Mouse (Mus musculus) hindbrain, embryonic 15.5 days (tissue): ENCODE data around the gene Ccdc155. TPM values are rescaled to one million over a fixed set of nuclear protein-coding genes. Genes with fewer than 3 reads are reported as not detected.
"Not testable (repeated sequence)": the region's sequence is repeated elsewhere in the genome, so short reads cannot be mapped to it uniquely, and the experiment has no call there.

Experiments
- ATAC-seq: fragments of 200-750 bp; cut with Nextera tagmentation; 2 replicates; pipeline ENCODE4 v1.8.0; 2017; ENCODE audit warnings: low read depth, moderate number of reproducible peaks, moderate TSS enrichment; ENCODE audit not compliant: low FRiP score
- H3K27ac ChIP-seq: fragments of 300-500 bp; sonication (generic); replicated peaks from 2 replicates; pipeline ENCODE4 v1.5.1; 2015; ENCODE audit warnings: mild to moderate bottlenecking, inconsistent platforms
- H3K27me3 ChIP-seq: fragments of 300-500 bp; sonication (generic); 2 replicates; pipeline ENCODE4 v1.6.1; 2015; ENCODE audit warnings: control low read depth, inconsistent platforms
- H3K36me3 ChIP-seq: fragments of 300-500 bp; sonication (generic); 2 replicates; pipeline ENCODE4 v1.6.1; 2015; ENCODE audit warnings: control low read depth, inconsistent platforms
- H3K4me1 ChIP-seq: fragments of 300-500 bp; sonication (generic); replicated peaks from 2 replicates; pipeline ENCODE4 v1.6.1; 2015; ENCODE audit warnings: control low read depth, inconsistent platforms
- H3K4me2 ChIP-seq: fragments of 300-500 bp; sonication (generic); 2 replicates; pipeline ENCODE4 v1.6.1; 2015; ENCODE audit warnings: moderate library complexity, mild to moderate bottlenecking, inconsistent platforms
- H3K4me3 ChIP-seq: fragments of 300-500 bp; sonication (generic); 2 replicates; pipeline ENCODE4 v1.5.1; 2015; ENCODE audit warnings: mild to moderate bottlenecking, inconsistent platforms
- H3K9ac ChIP-seq: fragments of 300-500 bp; sonication (generic); 2 replicates; pipeline ENCODE4 v1.6.1; 2015; ENCODE audit warnings: inconsistent platforms
- H3K9me3 ChIP-seq: fragments of 300-500 bp; sonication (generic); 2 replicates; pipeline ENCODE4 v1.6.1; 2016; ENCODE audit warnings: control low read depth, inconsistent platforms
- WGBS: fragments of 180-500 bp; shearing (Covaris S2); methylation state at CpG from one replicate; pipeline ENCODE4 v1.1.7; 2015; 5-methylcytosine and 5-hydroxymethylcytosine counted together
- polyA plus RNA-seq: library from polyadenylated mRNA; unstranded; fragments of >200 nt; fragmentation: Nextera tagmentation; extraction: Ambion mirVana; gene quantifications from 2 replicates; pipeline ENCODE4 v1.2.1, GENCODE M21; 2015

Gene Ccdc155
- polyA plus RNA-seq, 1 experiment from 2014 or later: 0.57 TPM

DNA sequence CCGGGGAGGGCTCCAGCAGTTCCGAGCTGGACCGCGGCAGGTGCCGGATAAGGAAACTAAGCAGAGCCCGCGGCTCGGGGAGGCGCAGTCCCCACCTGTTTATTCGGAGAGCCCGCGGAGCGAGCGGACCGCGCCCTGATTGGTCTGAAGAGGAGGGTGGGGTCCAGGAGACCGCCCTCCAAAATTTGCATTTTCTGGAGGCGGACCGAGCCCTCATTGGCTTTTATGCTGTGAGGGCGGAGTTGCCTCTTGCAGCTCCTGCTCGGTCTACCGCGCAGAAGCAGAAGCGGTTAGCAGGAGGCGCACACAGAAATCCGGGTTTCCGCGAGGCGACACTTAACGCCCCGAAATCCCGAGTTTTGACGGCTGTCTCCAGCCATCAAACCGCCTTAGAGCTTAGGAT is 22.5 kb downstream of the Ccdc155 start:
- WGBS: under 1% methylated on average over 33 of the region's 34 CpGs
- no peaks in the 10 kb centered on the region for H3K36me3 ChIP-seq
- no peak overlapping the region for H3K27ac ChIP-seq
- peak overlapping the region; percentile 41 for H3K4me3 ChIP-seq
- H3K4me1 ChIP-seq: peaks cover 18% of the 10 kb centered on the region
- no peaks in the 10 kb centered on the region for H3K9me3 ChIP-seq
- peaks cover 89% of the 10 kb centered on the region for H3K27me3 ChIP-seq
- peak; percentile 86 for ATAC-seq
- H3K9ac ChIP-seq: no peak overlapping the region
- peak overlapping the region; percentile 67 for H3K4me2 ChIP-seq

DNA sequence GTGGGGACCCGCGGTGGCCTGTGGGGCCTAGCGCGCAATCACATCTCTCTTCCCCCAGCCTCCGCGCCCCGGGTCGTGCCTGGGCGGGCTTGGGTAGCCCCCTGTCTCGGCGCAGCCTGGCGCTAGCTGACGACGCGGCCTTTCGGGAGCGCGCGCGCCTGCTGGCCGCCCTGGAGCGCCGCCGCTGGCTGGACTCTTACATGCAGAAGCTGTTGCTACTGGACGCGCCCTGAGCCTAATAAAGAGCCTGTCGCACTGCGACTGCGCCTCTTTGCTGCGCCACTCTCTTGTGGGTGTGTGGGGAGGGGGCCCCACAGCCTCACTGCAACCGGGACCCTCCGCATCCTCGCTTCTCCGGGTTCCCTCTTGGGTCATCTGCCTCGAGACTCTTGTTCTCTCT is 23.2 kb downstream of the Ccdc155 start:
- H3K36me3 ChIP-seq: no peaks in the 10 kb centered on the region
- no peak for ATAC-seq
- peak overlapping the region; percentile 41 for H3K4me3 ChIP-seq
- H3K9me3 ChIP-seq: no peaks in the 10 kb centered on the region
- H3K4me1 ChIP-seq: peaks cover 19% of the 10 kb centered on the region
- 4% methylated on average over 29 of the region's 35 CpGs for WGBS
- H3K9ac ChIP-seq: no peak overlapping the region
- no peak overlapping the region for H3K27ac ChIP-seq
- peaks cover 94% of the 10 kb centered on the region for H3K27me3 ChIP-seq
- peak overlapping the region; percentile 67 for H3K4me2 ChIP-seq

DNA sequence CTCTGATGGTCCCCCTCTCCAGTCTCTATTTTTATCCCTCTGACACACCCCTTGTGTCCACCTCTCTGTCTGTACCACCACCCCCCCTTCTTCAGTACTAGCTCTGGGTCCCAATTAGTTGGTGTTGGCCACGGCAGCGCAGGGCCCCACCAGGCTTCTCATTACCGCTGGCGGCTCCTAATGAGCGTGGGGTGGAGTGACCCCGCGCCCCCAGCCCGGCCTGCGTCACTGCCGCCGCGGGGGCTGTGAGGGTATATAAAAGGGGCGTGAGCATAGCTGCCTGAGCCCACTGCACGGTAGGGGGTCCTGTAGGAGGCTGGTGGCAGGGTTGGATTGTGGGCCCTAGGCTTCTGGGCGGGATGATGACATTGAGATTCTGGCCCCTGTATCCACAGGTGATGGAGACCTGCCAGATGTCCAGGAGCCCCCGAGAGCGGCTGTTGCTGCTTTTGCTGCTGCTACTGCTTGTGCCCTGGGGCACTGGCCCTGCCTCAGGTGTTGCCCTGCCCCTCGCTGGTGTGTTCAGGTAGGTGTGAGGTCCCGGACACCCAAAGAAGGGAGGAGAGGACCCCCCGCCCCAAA is 23.7 kb downstream of the Ccdc155 start, which contains the start of gene Pth2:
Gene Pth2 (plus strand): TSS at position 100 of the 582 bp plus-strand sequence.
- H3K9me3 ChIP-seq: no peaks in the 10 kb centered on the region

DNA sequence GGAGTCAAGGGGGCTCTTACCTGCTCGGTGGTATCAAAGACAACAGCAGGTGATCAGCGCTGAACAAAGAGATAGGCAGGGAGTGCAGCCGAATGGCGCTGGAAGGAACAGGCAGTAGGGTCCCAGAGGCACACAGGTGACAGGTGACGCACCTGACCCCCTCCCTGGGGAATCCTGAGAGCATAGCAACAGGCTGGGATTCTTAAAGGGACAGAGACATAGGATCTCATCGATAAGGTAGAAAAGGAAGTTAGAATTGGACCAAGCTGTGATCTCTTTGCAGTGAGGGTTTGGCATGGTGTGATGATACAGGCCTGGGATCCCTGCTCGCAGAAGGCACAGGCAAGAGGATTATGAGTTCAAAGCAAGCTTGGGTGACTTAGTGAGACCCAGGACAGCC is 25.2 kb downstream of the Ccdc155 start, which contains the start of gene Gfy:
Gene Gfy (minus strand): TSS at position 101 of the 400 bp plus-strand sequence.
- H3K36me3 ChIP-seq: no peaks in the 10 kb centered on the region
- no peak within 1 kb of the TSS for H3K27ac ChIP-seq
- 27% methylated on average over 7 of the region's 7 CpGs for WGBS
- H3K4me2 ChIP-seq: no peak within 1 kb of the TSS
- H3K4me1 ChIP-seq: peaks cover 35% of the 10 kb centered on the region
- no peak for ATAC-seq
- H3K9ac ChIP-seq: no peak within 1 kb of the TSS
- H3K4me3 ChIP-seq: no peak within 1 kb of the TSS
- H3K27me3 ChIP-seq: peaks cover 99% of the 10 kb centered on the region
- no peaks in the 10 kb centered on the region for H3K9me3 ChIP-seq

More for the DNA sequence above, 23.7 kb downstream of the Ccdc155 start, which contains the start of gene Pth2:
- H3K4me1 ChIP-seq: peaks cover 24% of the 10 kb centered on the region
- no peaks in the 10 kb centered on the region for H3K36me3 ChIP-seq
- H3K4me2 ChIP-seq: peak within 1 kb of the TSS; percentile 67
- H3K27me3 ChIP-seq: peaks cover 94% of the 10 kb centered on the region
- H3K27ac ChIP-seq: no peak within 1 kb of the TSS
- H3K4me3 ChIP-seq: peak within 1 kb of the TSS; percentile 41
- 22% methylated on average over 20 of the region's 20 CpGs for WGBS
- H3K9ac ChIP-seq: no peak within 1 kb of the TSS
- no peak for ATAC-seq

DNA sequence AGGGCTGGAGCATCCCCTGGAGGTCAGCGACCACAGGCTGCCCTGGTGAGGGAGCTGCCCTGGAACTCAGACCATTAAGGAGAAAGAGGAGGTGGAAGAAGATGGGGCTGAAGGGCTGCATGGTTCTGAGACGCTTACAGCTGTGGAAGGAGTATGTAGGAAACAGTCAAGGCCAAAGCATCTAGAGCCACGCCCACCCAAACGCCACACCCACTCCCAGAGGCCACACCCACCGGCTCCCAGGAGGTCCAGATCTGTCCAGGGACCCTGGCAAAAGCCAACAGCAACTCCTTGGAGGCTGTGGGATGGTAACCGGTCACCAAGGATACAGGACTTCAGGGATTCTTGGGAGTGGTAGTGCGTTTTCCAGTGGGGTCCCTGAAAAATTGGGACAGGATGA is 26.1 kb downstream of the Ccdc155 start:
- ATAC-seq: no peak
- H3K4me3 ChIP-seq: no peak overlapping the region
- H3K36me3 ChIP-seq: no peaks in the 10 kb centered on the region
- no peaks in the 10 kb centered on the region for H3K9me3 ChIP-seq
- H3K4me1 ChIP-seq: peaks cover 35% of the 10 kb centered on the region
- no peak overlapping the region for H3K4me2 ChIP-seq
- WGBS: 26% methylated on average over 7 of the region's 7 CpGs
- peaks cover 97% of the 10 kb centered on the region for H3K27me3 ChIP-seq
- no peak overlapping the region for H3K9ac ChIP-seq
- no peak overlapping the region for H3K27ac ChIP-seq

DNA sequence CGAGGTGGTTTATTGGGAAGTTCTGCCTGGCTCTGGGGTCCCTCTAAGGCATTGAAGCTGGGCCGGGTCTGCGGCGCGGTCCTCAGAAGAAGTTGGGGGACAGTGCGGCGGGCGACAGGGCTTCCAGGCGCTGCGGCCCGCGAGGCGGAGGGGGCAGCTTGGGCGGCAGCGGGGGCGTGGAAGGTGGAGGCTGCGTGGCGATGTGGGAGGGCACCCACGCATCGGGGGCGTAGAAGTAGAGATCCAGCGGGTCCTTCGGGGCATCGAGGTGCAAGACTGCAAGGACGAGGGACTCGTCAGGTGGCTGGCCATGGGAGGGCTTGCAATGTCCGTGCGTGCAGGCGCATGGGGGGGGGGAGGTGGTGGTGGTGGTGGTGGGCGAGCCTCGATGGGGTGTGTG is 28.3 kb downstream of the Ccdc155 start:
- H3K27ac ChIP-seq: no peak overlapping the region
- 3% methylated on average over 29 of the region's 31 CpGs for WGBS
- H3K4me3 ChIP-seq: peak overlapping the region; percentile 16
- no peak for ATAC-seq
- no peak overlapping the region for H3K9ac ChIP-seq
- no peaks in the 10 kb centered on the region for H3K36me3 ChIP-seq
- H3K4me1 ChIP-seq: peaks cover 22% of the 10 kb centered on the region
- H3K4me2 ChIP-seq: peak overlapping the region; percentile 47
- H3K27me3 ChIP-seq: peaks cover 84% of the 10 kb centered on the region
- no peaks in the 10 kb centered on the region for H3K9me3 ChIP-seq

DNA sequence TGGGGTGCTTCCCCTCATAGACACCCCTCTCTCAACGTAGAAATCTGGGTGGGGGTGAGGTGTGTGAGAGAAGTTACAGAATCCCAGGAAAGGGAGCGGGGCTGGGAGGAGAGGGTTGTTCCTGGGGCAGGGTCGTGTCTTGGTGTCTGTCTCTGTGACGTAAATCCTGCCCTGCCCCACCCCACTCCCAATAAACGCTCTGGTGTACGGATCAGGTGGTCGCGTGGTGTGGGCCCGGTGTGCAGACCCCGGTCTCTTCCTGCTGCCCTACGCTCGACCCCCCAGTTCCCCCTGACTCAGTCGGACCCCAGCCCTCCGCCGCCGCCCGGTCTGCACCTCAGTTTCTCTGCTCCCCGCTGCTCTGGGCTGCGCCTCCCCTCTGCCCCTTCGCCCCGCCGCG is 28.8 kb downstream of the Ccdc155 start:
- peaks cover 80% of the 10 kb centered on the region for H3K27me3 ChIP-seq
- no peak overlapping the region for H3K9ac ChIP-seq
- H3K9me3 ChIP-seq: no peaks in the 10 kb centered on the region
- H3K4me3 ChIP-seq: peak overlapping the region; percentile 16
- no peak for ATAC-seq
- WGBS: 2% methylated on average over 23 of the region's 23 CpGs
- peaks cover 18% of the 10 kb centered on the region for H3K4me1 ChIP-seq
- no peaks in the 10 kb centered on the region for H3K36me3 ChIP-seq
- no peak overlapping the region for H3K27ac ChIP-seq
- peak overlapping the region; percentile 47 for H3K4me2 ChIP-seq

DNA sequence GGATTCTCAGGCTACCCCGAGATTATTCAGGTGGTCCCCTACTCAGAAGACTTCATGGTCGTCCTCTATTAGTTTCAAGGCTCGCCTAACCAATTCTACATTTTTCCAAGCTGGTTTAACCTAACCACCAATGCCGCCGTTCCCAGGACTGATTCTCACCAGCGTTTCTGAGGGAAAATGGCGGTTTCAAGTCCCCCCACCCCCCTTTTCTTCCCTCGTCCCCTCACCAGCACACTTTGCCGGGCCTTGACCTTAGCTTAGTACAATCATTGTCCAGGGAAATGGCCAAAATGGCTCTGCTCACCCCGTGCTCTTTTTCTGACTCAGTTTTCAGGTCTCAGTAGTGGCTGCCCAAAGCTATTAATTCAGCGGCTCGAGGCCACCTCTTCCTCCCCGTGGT is 29.3 kb downstream of the Ccdc155 start:
- WGBS: under 1% methylated on average over 13 of the region's 13 CpGs
- no peak for ATAC-seq

DNA sequence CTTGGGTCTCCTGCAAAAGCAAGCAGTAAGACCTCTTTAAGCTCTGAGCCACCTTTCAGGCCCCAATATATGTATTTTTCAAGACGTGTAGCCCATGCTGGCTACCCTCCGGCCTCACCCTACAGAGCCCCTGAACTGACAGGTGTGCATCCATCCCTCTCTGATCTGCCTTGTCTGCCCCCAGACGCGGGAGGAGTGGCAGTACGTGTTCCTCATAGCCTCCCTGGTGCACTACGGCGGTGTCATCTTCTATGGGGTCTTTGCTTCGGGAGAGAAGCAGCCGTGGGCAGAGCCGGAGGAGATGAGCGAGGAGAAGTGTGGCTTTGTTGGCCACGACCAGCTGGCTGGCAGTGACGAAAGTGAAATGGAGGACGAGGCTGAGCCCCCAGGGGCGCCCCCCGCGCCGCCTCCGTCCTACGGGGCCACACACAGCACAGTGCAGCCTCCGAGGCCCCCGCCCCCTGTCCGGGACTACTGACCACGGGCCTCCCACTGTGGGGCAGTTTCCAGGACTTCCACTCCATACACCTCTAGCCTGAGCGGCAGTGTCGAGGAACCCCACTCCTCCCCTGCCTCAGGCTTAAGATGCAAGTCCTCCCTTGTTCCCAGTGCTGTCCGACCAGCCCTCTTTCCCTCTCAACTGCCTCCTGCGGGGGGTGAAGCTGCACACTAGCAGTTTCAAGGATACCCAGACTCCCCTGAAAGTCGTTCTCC is 30.0 kb downstream of the Ccdc155 start:
- Histone ChIP-seq H3K9me3 (no peaks in the 10 kb centered on the region), H3K36me3 (no peaks in the 10 kb centered on the region), H3K4me2 (no peak overlapping the region), H3K27ac (no peak overlapping the region), H3K4me3 (no peak overlapping the region), H3K27me3 (peaks cover 75% of the 10 kb centered on the region), H3K4me1 (peaks cover 17% of the 10 kb centered on the region), H3K9ac (no peak overlapping the region)
- WGBS: 3% methylated on average over 28 of the region's 29 CpGs
- no peak for ATAC-seq

More for the DNA sequence above, 29.3 kb downstream of the Ccdc155 start:
- Histone ChIP-seq H3K27ac (no peak overlapping the region), H3K9me3 (no peaks in the 10 kb centered on the region), H3K4me1 (peaks cover 17% of the 10 kb centered on the region), H3K36me3 (no peaks in the 10 kb centered on the region), H3K4me3 (no peak overlapping the region), H3K27me3 (peaks cover 75% of the 10 kb centered on the region), H3K9ac (no peak overlapping the region), H3K4me2 (no peak overlapping the region)

DNA sequence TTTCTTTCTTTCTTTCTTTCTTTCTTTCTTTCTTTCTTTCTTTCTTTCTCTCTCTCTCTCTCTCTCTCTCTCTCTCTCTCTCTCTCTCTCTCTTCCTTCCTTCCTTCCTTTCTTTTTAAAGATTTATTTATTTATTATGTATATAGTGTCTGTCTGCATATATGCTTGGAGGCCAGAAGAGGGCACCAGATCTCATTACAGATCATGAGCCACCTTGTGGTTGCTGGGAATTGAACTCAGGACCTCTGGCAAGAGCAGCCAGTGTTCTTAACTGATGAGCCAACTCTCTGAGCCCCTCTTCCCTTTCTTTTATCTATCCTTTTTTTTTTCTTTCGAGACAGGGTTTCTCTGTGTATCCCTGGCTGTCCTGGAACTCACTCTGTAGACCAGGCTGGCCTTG is 30.9 kb downstream of the Ccdc155 start:
- H3K36me3 ChIP-seq, H3K4me2 ChIP-seq, H3K4me3 ChIP-seq, ATAC-seq, H3K27ac ChIP-seq, H3K9ac ChIP-seq, H3K9me3 ChIP-seq: not testable (repeated sequence)
- Histone ChIP-seq H3K4me1 (peaks cover 18% of the 10 kb centered on the region), H3K27me3 (peaks cover 75% of the 10 kb centered on the region)
- WGBS: 69% methylated on average over 1 of the region's 1 CpGs

DNA sequence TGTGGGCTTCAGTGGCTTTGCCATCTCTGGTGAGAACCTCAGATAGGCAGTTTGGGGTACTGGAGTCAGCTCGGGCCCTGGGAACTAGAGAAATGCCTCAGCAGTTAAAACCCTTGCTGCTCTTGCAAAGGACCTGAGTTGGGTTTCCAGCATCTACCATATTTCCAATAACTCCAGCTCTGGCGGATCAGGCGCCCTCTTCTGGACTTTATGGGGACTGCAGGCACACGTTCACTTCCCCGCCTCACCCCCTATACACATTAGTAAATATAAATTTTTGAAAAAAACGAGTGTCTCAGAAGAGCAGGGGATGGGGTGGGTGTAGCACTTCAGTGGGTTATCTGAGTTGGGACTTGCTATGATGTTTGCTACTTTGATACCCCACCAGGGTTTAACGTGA is 31.7 kb downstream of the Ccdc155 start:
- H3K4me2 ChIP-seq: no peak overlapping the region
- H3K4me3 ChIP-seq: no peak overlapping the region
- H3K9me3 ChIP-seq: no peaks in the 10 kb centered on the region
- peaks cover 75% of the 10 kb centered on the region for H3K27me3 ChIP-seq
- 61% methylated on average over 7 of the region's 7 CpGs for WGBS
- peaks cover 25% of the 10 kb centered on the region for H3K4me1 ChIP-seq
- no peak for ATAC-seq
- H3K27ac ChIP-seq: no peak overlapping the region
- no peaks in the 10 kb centered on the region for H3K36me3 ChIP-seq
- no peak overlapping the region for H3K9ac ChIP-seq

DNA sequence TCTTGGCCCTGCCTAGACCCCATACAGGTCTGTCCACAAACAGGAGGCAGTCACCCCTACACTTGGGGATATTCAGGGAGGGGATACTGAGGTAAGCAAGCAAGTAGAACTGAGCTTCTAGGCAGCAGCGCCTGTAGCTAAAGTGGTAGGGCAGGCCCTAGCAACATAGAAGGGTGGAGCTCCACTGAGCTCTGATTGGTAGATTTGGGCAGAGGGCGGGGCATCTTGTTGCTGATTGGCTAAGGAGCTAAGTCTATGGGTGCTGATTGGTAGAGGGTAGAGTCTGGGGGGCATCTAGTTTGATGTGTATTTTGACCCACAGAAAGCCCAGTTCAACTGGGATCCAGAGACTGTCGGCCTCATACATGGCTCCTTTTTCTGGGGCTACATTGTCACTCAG is 35.2 kb downstream of the Ccdc155 start:
- Histone ChIP-seq H3K27ac (no peak overlapping the region), H3K36me3 (no peaks in the 10 kb centered on the region), H3K4me2 (no peak overlapping the region), H3K27me3 (peaks cover 75% of the 10 kb centered on the region), H3K4me3 (no peak overlapping the region), H3K4me1 (peaks cover 12% of the 10 kb centered on the region), H3K9me3 (no peaks in the 10 kb centered on the region), H3K9ac (no peak overlapping the region)
- ATAC-seq: no peak
- WGBS: 94% methylated on average over 3 of the region's 3 CpGs
